Mouse (Mus musculus): ENCODE data around the gene Cgrrf1. TPM values are rescaled to one million over a fixed set of nuclear protein-coding genes. Genes with fewer than 3 reads are reported as not detected.

Cgrrf1 gene
- total RNA-seq, 1 experiment from 2014 or later: 21.0 TPM

DNA sequence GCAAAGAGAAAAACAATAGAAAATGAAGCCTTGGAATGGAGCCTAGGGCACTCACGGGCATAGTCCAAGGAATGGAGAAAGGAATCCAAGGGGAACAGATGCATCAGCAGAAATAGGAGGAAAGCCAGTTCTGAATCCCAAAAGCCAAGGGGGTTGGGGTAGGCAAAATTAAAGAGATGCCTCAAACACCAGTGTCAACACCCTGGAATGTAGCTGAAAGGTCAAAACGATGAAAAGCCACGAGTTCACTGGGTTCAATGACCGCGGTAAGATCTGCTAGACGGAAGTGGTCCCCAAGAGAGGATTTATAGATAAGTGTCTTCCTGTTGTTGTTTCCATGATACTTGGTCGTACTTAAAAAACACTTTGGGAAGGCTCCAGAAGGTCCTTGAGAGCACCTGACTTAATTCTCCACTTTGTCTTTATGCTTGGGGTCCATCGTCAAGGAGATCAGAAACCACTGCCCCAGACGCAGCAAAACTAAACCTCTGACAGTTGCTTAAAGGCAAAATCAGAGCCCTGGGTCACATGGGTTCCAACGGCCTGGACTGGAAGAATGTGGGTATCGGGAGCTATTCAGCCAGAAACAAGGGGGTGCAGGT, 10.6 kb upstream of the Cgrrf1 start:
- peak; percentile 27 for ATAC-seq (replicated peaks; ENCODE audit: low read depth, poor library complexity, severe bottlenecking)

DNA sequence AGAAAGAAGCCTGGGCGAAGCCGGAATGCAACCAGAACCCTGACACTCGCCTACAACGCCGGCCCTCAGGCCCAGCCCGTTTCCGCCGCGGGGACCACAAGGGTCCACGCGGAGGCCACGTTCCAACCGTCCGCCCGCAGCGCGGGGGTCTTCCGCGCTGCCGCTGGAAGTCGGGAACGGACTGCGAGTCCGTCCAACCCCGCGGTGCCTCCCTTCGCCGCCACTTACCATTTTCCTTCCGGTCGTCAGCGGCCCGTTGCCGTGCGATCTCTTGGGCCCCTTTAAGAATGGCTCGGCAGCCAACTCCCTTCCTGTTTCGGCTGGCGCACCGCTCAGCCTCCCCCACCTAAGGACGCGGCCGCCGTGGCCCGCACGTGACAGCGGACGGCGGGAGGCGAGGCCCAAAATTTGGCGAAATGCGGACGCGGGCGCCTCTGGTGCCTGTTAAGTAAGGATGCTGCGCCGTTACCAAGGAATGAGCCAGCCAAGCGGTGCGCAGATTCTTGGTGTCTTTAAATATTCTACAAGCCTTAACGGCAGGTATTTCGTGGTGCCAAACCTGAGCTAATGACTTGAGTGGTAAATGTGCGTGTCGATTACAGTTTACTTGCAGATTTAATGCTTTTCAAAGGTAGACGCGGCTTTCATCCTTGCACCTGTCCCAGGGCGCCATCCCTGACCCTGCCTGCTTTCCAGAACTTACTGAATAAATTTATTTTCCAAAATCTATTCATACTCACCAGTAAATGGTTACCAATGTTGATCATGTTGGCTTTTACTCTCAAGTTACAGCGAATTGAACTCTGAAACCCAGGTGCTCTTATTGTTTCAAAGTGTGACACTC, 9.8 kb upstream of the Cgrrf1 start, which contains the start of gene Gmfb:
Gene Gmfb, minus strand, starts transcription at position 370 of the 844 bp plus-strand sequence.
- peak; percentile 96 for ATAC-seq (replicated peaks; ENCODE audit: low read depth, poor library complexity, severe bottlenecking)

DNA sequence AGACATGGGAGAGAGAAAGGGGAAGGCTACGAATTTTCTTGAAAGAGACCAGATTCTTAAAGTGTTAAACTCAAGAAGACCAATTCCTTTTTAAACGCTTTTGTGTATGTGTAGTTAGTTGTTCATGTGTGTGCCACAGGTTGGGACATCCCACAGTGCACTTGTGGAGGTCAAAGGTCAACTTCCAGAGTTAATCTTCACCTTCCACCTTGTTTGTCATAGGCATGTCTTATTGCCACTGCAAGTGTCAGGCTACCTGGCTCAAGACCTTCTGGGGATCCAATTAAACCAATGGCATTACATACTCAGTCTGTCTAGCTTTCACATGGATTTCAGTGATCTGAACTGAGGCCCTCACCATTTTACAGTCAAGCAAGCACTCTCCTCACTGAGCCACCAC, 7.9 kb upstream of the Cgrrf1 start:
- ATAC-seq (replicated peaks; ENCODE audit: low read depth, poor library complexity, severe bottlenecking): no peak

DNA sequence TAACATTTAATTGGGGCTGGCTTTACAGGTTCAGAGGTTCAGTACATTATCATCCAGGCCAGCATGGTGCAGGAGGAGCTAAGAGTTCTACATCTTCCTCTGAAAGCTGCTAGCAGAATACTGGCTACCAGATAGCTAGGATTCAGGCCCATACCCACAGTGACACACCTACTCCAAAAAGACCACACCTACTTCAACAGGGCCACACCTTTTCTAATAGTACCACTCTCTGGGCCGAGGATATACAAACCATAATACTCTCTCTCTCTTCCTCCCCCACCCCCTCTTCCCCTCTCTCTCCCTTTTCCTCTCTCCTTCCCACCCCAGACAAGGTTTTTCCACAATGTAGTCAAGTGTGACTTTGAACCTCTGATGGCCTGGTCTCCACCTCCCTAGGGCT, 4.5 kb upstream of the Cgrrf1 start:
- ATAC-seq (replicated peaks; ENCODE audit: low read depth, poor library complexity, severe bottlenecking): no peak

DNA sequence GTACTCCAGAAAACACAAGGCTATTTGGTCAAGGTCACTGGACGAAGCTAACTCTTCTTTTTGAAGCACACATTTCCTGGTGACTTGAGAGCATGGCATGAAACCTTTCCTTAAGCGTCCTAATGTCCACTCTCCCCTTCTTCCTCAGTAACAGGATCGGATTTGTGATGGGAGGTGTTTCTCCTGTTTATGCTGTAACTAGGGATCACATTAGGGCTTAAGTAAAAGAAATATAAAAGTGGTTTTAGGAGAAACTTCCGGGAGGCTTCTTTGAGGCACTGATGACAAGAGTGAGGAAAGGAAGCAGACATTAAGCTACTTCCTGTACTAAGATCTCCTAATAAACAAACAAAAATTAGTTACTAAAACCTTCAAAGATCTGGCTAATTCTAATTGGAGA, 630 bp upstream of the Cgrrf1 start:
- ATAC-seq (replicated peaks; ENCODE audit: low read depth, poor library complexity, severe bottlenecking): peak; percentile 39

DNA sequence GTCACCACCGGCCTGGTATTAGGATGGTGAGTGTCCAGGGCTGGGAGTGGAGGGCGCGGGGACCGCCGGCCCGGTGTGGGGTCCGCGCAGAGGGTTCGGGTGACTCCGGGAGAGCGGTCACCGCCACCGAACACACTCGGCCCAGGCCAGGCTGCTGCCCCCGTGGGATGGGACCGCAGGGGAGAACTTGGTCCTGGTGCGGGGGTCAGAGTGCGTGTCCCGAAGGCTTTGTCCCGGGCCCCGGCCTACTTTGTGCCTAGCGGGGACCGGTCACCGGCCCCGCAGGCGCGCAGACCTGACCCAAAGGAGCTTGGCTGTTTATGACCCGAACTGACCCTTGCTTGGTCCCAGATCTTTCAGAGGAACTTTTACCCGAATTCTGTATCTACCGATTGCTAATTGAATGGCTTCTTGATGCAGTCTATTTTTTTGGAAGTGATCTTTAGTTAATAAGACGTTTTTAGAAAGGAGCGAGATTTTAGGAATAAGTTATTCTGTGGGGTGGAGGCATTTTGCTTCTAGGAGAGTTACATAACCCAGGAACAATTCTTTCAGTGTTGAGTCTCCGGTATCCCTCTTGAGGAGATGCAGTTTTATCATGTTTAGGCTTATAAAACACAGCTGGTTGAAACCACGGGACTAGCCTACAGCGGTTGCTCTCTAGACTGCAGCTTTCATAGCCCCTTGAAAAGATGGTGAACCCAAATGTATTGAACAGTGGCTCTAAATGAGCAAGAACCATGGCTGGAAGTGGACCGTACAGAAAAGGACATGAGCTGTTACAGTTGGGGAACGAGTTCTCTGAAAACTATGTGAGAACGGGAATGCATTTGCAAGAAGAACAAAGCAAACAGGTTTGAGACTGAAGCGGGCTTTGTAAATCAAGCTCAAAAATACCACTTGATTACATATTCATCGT, 688 bp downstream of the Cgrrf1 start:
- ATAC-seq (replicated peaks; ENCODE audit: low read depth, poor library complexity, severe bottlenecking): no peak

DNA sequence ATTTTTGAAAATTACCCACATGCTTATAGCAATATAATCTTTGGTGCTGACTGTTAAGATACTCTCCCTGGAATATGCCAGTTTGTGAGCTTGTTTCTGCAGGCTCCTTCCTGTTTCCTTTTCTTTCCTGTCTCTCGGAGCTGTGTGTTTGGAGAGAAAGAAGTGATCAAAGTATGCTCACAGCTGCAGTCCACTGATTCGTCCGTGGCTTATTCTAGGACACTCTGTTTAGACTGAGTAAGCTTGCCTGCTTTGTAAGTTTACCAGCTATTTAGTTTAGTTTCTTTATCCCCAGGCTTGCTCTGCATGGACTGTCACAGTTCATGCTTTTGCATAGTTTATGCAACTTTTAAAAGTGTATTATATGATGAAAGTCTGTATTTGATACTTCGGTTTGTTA, 7.4 kb downstream of the Cgrrf1 start:
- ATAC-seq (replicated peaks; ENCODE audit: low read depth, poor library complexity, severe bottlenecking): no peak

DNA sequence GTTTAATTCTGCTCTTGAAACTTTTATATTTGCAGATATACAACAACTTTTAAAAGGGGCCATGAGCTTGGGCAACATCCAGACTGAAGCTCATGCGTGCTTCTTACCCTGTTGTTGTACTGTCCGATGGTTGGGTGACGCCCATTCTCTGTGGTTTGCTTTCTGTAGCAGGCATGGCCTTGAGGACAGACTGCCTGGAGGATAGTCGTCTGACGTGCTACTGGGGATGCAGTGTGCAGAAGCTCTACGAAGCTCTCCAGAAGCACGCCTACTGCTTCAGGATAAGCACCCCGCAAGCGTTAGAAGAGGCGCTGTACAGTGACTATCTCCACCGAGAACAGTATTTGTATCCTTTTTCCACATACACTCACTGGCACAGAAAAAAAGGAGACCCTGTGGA, 13.8 kb downstream of the Cgrrf1 start:
- ATAC-seq (replicated peaks; ENCODE audit: low read depth, poor library complexity, severe bottlenecking): no peak

DNA sequence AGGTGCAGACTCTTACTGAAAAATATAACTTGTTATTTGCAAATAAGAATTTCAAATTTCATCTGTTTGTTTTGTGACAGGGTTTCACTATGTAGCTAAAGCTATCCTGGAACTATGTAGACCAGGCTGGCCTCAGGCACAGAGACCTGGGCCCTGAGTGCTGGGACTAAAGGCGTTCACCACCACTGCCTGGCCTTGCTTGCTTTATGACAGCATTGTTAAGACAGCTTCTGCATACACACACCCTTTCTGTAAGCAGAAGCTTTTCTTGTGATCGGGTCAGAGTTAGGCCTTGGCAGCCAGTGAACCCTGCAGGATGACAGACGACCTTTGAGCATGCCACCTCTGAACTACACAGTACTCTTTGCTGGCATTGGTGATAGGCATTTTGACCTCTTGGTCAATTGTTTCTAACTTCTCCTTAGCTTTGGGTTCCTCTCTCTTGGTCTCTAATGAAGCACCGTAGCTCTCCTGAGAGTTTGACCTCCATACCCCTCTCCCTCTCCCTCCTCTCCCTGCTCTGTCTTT, 16.2 kb downstream of the Cgrrf1 start:
- ATAC-seq (replicated peaks; ENCODE audit: low read depth, poor library complexity, severe bottlenecking): no peak

DNA sequence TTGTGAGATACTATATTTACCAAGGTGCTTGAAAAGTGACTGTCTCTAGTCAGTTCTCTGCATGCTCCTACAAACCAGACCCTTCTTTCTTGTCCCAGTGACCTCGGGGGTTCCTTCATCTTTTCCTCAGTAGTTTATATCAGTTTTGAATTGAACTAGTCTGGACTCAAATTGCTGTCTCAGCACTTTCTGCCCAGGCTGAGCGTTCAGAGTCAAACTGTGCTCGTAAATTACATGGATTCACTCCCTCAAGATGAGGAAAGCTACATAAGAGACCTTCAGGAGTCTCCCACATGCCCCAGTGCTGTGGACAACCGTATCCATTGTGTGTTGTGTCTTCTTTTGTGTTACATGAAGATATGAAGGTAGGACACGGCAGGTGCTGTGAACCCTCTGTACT, 16.8 kb downstream of the Cgrrf1 start:
- ATAC-seq (replicated peaks; ENCODE audit: low read depth, poor library complexity, severe bottlenecking): no peak

DNA sequence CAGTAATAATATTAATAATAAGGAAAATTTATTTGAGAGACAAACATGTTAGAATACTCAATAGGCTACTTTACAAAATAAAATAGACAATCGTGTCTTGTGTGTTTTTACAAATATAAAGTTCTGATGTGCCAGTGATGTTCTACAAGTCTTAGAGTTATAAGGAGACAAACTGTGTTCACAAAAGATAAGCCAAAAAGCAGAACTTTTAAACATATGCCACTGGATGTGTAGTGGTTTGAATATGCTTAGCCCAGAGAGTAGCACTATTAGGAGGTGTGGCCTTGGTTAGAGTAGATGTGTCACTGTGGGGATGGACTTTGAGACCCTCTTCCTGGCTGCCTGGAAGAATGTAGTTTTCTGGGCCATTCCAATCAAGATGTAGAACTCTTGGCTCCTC, 17.8 kb downstream of the Cgrrf1 start:
- ATAC-seq (replicated peaks; ENCODE audit: low read depth, poor library complexity, severe bottlenecking): 0 out of 2 replicates have a peak, but pooled peaks have one; percentile 42

DNA sequence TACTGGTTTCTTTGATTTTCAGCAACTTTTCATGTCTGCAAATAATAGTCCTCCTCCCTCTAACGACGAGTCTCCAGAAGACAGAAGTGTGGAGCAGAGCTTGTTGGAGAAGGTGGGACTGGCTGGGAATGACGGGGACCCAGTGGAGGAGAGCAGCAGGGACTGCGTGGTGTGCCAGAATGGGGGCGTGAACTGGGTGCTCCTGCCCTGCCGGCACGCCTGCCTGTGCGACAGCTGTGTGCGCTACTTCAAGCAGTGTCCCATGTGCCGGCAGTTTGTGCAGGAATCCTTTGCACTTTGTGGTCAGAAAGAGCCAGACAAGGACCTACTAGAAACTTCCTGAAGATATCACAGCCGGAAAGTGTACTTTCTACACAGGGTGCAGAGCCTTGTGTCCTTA, 21.8 kb downstream of the Cgrrf1 start:
- no peak for ATAC-seq (replicated peaks; ENCODE audit: low read depth, poor library complexity, severe bottlenecking)

DNA sequence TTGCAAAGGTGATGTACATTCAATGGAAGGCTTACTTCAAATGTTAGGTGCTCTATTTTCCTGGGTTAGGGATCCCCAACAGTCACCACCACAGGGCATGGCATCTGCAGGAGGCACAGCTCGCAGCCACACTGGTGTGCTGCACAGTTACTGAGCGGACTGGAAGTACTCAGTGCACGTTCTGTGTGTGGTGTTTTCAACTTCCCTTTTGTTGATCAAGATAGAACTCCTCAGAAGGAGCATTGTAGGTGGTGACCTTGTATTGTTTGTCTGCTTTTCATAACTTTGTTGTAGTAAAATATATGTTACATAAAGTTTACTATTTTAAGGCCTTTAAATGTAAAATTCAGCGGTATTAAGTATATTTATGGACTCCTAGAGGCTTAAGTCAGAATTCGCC, 31.0 kb downstream of the Cgrrf1 start:
- ATAC-seq (replicated peaks; ENCODE audit: low read depth, poor library complexity, severe bottlenecking): peak; percentile 54; the same call in 1 of the 2 replicates

DNA sequence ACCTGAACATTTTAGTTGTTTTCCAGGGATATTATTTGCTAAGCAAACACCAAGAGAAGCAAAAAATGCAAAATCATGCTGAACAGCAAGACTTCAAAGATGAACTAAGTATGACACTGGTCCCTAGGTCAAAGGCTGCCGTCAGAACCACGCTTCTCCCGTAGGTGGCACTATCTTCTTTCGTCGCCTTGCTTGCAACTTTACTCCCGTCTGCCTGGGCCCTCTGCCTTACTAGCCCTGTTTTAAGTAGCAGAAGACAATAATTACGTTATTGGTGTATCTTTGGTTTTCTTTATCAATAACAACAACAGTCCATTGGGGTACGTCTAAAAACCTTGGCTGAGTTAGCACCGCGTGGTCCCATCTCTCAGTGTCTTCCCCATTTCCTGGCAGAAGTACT, 49.0 kb downstream of the Cgrrf1 start:
- ATAC-seq (replicated peaks; ENCODE audit: low read depth, poor library complexity, severe bottlenecking): peak; percentile 65

DNA sequence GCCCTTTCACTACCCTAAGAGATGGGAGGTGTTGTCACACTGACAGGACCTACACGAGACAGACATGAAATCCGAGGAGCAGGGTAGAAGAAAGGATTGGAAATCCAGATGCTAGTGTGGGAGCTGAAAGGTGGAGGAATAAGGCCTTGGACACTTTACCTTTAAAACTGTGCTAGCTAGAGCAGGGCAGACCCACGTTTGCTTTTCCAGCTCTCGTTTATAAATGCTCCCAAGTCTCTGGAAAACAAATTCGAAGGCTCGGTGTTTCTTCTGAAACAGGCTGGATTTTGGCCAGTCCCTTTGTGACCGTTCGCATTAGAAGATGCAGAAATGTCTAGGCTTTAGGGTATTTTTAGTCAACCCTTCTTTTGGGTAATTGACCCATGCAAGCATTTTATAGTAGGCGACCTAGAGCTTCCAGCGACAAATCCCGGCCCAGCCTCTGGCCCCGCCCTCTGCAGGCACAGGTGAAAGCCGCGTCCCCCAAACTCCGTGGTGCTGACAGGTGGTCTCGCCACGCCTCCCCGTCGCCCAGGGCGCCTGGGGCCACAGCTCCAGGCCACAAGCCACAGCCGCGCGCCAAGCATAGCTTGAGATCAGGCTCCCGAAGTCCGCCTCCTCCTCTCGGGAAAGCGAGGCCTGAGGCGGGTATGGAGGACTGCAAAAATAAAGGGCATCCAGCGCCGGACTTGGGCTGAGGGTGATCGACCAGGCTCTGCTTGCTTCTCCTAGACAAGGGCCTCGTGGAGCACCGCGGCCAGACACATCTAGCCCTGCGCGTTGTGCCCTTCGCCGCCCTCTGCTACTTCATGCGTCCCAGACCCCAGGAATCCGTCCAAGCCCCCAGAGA, 49.9 kb downstream of the Cgrrf1 start:
- ATAC-seq (replicated peaks; ENCODE audit: low read depth, poor library complexity, severe bottlenecking): no peak

DNA sequence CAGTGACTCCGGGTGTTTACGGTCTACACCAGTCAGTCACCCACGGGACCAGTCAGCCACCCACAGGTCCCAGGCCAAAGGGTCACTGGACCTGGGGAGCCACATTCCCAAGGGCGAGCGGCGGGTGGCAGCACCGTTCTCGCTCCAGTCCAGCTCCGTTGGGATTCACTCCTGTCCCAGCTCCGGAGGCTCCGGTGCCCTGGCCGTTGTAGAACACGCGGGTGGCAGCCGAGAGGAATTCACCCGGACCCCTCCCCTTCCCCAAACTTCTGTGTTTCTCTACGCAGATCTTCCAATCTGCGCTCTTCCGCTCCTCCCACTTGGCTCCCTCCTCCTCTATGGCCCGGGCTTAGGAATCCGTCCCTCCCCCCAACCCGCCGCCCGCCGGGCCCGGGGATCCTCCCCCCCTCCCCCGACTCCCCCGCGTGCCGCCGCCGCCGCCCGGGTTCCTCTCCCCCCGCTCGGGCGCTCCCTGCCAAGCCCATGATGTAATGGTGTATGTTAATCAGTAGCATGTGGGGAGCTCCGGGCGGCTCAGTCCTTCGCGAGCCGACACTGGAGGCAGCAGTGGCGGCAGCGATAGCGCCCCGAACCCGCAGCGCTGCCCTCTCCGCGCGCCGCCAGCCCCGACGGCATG, 50.6 kb downstream of the Cgrrf1 start, which contains the start of gene Samd4:
Gene Samd4, plus strand, starts transcription at position 424 of the 637 bp plus-strand sequence.
- ATAC-seq (replicated peaks; ENCODE audit: low read depth, poor library complexity, severe bottlenecking): peak; percentile 43; the same call in 1 of the 2 replicates

DNA sequence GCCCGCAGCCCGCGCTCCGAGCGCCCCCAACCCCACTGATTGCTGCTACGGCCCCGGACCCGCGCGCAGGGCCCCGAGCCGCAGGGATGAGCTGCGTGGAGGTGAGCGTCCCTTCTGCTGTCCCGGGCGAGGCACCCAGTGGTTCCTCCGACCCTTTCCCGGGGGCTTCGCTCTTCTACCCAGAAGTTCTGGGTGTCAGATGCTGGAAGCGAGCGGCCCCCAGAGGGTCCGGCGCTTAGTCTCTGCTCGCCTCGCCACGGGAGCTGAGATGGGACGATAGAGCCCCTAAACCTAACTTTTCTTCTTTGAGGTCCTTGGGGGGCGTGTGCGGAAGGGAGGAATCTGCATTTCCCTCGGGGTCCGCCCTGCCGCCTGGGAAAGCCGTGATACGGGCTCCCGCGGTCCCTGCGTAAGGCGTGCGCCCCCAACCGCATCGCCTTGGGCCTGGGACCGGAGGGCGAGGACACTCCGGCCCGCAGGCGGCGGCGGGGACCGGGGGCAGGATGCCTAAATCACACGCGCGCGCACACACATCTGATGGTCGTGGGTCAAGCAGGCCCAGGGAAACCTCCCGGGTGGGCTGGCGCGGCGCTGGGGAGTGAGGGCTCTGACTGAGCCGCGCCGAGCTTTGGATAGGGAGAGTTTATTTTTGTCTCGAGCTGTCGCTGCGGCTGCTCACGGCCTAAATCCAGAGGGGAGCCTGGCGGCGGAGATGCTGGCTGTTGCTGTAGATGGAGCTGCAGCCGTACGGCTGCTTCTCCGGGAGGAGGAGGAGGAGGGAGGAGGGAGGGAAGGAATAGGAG, 51.3 kb downstream of the Cgrrf1 start:
- no peak for ATAC-seq (replicated peaks; ENCODE audit: low read depth, poor library complexity, severe bottlenecking)

DNA sequence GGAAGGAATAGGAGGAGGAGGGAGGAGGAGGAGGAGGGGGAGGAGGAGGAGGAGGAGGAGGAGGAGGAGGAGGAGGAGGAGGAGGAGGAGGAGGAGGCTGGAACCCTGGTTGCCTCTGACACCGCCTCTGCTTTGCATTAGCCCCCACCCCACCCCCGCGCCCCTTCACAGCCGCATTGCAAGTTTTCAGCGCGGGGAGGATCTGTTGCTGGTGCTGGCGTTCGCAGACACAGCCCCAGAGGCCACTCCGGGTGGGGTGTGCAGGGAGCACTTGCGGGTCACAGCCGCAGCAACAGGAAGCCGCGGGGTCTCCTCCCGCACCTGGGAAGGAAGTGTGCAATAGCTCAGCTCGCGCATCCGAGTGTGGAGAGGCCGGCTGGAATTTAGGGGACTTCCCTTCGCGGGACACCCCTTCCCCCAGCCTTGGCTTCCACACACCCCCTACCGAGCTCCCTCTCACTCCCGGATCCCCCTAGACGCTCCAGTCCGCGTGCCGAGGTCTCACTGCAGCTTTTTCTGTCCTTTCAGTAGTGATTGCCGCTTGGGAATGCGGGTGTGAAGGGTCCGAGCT, 52.0 kb downstream of the Cgrrf1 start:
- peak; percentile 39 for ATAC-seq (replicated peaks; ENCODE audit: low read depth, poor library complexity, severe bottlenecking)

Measured in common myeloid progenitor, adult 5-6 weeks (primary cell).